Mouse (Mus musculus): ENCODE data around the gene Tcp11l2. TPM values are rescaled to one million over a fixed set of nuclear protein-coding genes. Genes with fewer than 3 reads are reported as not detected.
A peak's percentile ranks its signal among the peaks of the same experiment; 100 is the strongest.

Tcp11l2 gene
- polyA plus RNA-seq, 1 experiment, result 97.0 TPM

- TF ChIP-seq CTCF (IDR thresholded peaks at IDR 0.05; ENCODE audit: insufficient read depth, low read length) (no peak), POLR2A (IDR thresholded peaks at IDR 0.05; ENCODE audit: borderline replicate concordance, extremely low read depth, low read depth, low read length) (no peak)
- Histone ChIP-seq H3K4me3 (replicated peaks; ENCODE audit: extremely low read depth, low read depth, low read length) (no peak overlapping the region), H3K4me1 (ENCODE audit: control insufficient read depth, insufficient read depth, low read length) (peaks cover 15% of the 10 kb centered on the region)
- WGBS, result 39% methylated on average over 3 of the region's 3 CpGs
- no peak for DNase-seq
Observed at GRCm38 (mm10) chr10:84611664-84612063, 35.2 kb downstream of the Tcp11l2 start.

- TF ChIP-seq POLR2A (IDR thresholded peaks at IDR 0.05; ENCODE audit: borderline replicate concordance, extremely low read depth, low read depth, low read length) (no peak), CTCF (IDR thresholded peaks at IDR 0.05; ENCODE audit: insufficient read depth, low read length) (no peak)
- peaks cover 15% of the 10 kb centered on the region for H3K4me1 ChIP-seq (ENCODE audit: control insufficient read depth, insufficient read depth, low read length)
- DNase-seq, result no peak
- H3K4me3 ChIP-seq (replicated peaks; ENCODE audit: extremely low read depth, low read depth, low read length), result no peak overlapping the region
- 73% methylated on average over 2 of the region's 2 CpGs for WGBS
Observed at GRCm38 (mm10) chr10:84612281-84612680, 35.9 kb downstream of the Tcp11l2 start.

GRCm38 (mm10) chr10:84613366-84613765 lies 36.9 kb downstream of the Tcp11l2 start:
- Histone ChIP-seq H3K4me1 (ENCODE audit: control insufficient read depth, insufficient read depth, low read length) (peaks cover 15% of the 10 kb centered on the region), H3K4me3 (replicated peaks; ENCODE audit: extremely low read depth, low read depth, low read length) (no peak overlapping the region)
- no peak for TF ChIP-seq CTCF (IDR thresholded peaks at IDR 0.05; ENCODE audit: insufficient read depth, low read length)
- no peak for TF ChIP-seq POLR2A (IDR thresholded peaks at IDR 0.05; ENCODE audit: borderline replicate concordance, extremely low read depth, low read depth, low read length)
- 77% methylated on average over 8 of the region's 8 CpGs for WGBS
- DNase-seq, result no peak

DNA sequence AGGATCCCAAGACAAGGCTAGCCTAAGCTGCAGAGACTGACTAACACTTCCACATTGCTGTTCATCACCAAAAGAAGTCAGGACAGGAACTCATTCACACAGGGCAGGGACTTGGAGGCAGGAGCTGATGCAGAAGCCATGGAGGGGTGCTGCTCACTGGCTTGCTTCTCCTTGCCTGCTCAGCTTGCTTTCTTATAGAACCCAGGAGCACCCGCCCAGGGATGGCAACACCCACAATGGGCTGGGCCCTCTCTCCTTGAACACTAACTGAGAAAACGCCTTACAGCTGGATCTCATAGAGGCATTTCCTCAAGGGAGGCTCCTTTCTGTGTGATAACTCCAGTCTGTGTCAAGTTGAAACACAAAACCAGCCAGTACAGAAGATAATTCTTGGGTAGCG lies 38.6 kb downstream of the Tcp11l2 start:
- no peak overlapping the region for H3K4me3 ChIP-seq (replicated peaks; ENCODE audit: extremely low read depth, low read depth, low read length)
- WGBS, result 68% methylated on average over 3 of the region's 3 CpGs
- TF ChIP-seq CTCF (IDR thresholded peaks at IDR 0.05; ENCODE audit: insufficient read depth, low read length) (no peak), POLR2A (IDR thresholded peaks at IDR 0.05; ENCODE audit: borderline replicate concordance, extremely low read depth, low read depth, low read length) (no peak)
- H3K4me1 ChIP-seq (ENCODE audit: control insufficient read depth, insufficient read depth, low read length), result peaks cover 12% of the 10 kb centered on the region
- DNase-seq, result no peak

GRCm38 (mm10) chr10:84621826-84622790 lies 45.7 kb downstream of the Tcp11l2 start, which contains the start of gene Polr3b:
Gene Polr3b (plus strand): TSS chr10:84622292.
- Histone ChIP-seq H3K4me3 (replicated peaks; ENCODE audit: extremely low read depth, low read depth, low read length) (peak within 1 kb of the TSS; percentile 81), H3K4me1 (ENCODE audit: control insufficient read depth, insufficient read depth, low read length) (0 out of 2 replicates have a peak, but pooled peaks cover 2% of the 10 kb centered on the region)
- TF ChIP-seq POLR2A (IDR thresholded peaks at IDR 0.05; ENCODE audit: borderline replicate concordance, extremely low read depth, low read depth, low read length) (peak; percentile 91), CTCF (IDR thresholded peaks at IDR 0.05; ENCODE audit: insufficient read depth, low read length) (no peak)
- WGBS, result 7% methylated on average over 53 of the region's 53 CpGs
- peak; percentile 94 for DNase-seq

DNA sequence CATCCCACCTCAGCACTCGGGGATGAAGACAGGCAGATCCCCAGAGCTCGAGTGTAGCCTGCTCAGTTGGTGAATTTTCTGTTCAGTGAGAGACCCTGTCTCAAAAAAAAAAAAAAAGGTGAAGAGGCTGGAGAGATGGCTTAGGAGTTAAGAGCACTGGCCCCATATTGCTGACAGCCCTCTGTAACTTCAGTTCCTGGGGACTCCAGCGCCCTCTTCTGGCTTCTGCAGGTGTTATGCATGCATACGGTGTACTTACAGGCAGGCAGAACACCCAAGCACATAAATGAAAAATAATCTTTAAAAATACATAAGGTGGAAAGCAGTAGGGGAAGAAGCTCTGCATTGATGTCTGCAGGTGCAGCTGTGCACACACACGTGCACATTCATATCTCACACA lies 54.8 kb downstream of the Tcp11l2 start:
- Histone ChIP-seq H3K4me1 (ENCODE audit: control insufficient read depth, insufficient read depth, low read length) (no peaks in the 10 kb centered on the region), H3K4me3 (replicated peaks; ENCODE audit: extremely low read depth, low read depth, low read length) (no peak overlapping the region)
- DNase-seq, result no peak
- peak; percentile 40; the same call in 1 of the 2 replicates for TF ChIP-seq CTCF (IDR thresholded peaks at IDR 0.05; ENCODE audit: insufficient read depth, low read length)
- no peak for TF ChIP-seq POLR2A (IDR thresholded peaks at IDR 0.05; ENCODE audit: borderline replicate concordance, extremely low read depth, low read depth, low read length)
- 65% methylated on average over 5 of the region's 5 CpGs for WGBS

- DNase-seq, result no peak
- 89% methylated on average over 4 of the region's 4 CpGs for WGBS
- H3K4me3 ChIP-seq (replicated peaks; ENCODE audit: extremely low read depth, low read depth, low read length), result no peak overlapping the region
- no peaks in the 10 kb centered on the region for H3K4me1 ChIP-seq (ENCODE audit: control insufficient read depth, insufficient read depth, low read length)
- no peak for TF ChIP-seq CTCF (IDR thresholded peaks at IDR 0.05; ENCODE audit: insufficient read depth, low read length)
- no peak for TF ChIP-seq POLR2A (IDR thresholded peaks at IDR 0.05; ENCODE audit: borderline replicate concordance, extremely low read depth, low read depth, low read length)
Observed at GRCm38 (mm10) chr10:84632005-84632404, 55.6 kb downstream of the Tcp11l2 start.

GRCm38 (mm10) chr10:84636656-84637055 lies 60.2 kb downstream of the Tcp11l2 start:
- no peak for DNase-seq
- no peak overlapping the region for H3K4me3 ChIP-seq (replicated peaks; ENCODE audit: extremely low read depth, low read depth, low read length)
- H3K4me1 ChIP-seq (ENCODE audit: control insufficient read depth, insufficient read depth, low read length), result no peaks in the 10 kb centered on the region
- WGBS, result 91% methylated on average over 10 of the region's 10 CpGs
- TF ChIP-seq POLR2A (IDR thresholded peaks at IDR 0.05; ENCODE audit: borderline replicate concordance, extremely low read depth, low read depth, low read length), result no peak
- no peak for TF ChIP-seq CTCF (IDR thresholded peaks at IDR 0.05; ENCODE audit: insufficient read depth, low read length)

GRCm38 (mm10) chr10:84638382-84638781 lies 62.0 kb downstream of the Tcp11l2 start:
- TF ChIP-seq POLR2A (IDR thresholded peaks at IDR 0.05; ENCODE audit: borderline replicate concordance, extremely low read depth, low read depth, low read length) (no peak), CTCF (IDR thresholded peaks at IDR 0.05; ENCODE audit: insufficient read depth, low read length) (no peak)

More at GRCm38 (mm10) chr10:84638382-84638781, 62.0 kb downstream of the Tcp11l2 start:
- no peaks in the 10 kb centered on the region for H3K4me1 ChIP-seq (ENCODE audit: control insufficient read depth, insufficient read depth, low read length)
- H3K4me3 ChIP-seq (replicated peaks; ENCODE audit: extremely low read depth, low read depth, low read length), result no peak overlapping the region
- WGBS, result 82% methylated on average over 4 of the region's 4 CpGs
- no peak for DNase-seq

Data from lung, adult 2 months (tissue).